Mouse (Mus musculus): ENCODE results near the gene Slc17a9.

Gene Slc17a9

GRCm38 (mm10) chr2:180724585-180725413 is at the start of gene Slc17a9:
TSS of gene Slc17a9 (plus strand) at chr2:180725263.
- DNase-seq (ENCODE audit: low read depth), result peak; percentile 80

- DNase-seq (ENCODE audit: low read depth), result no peak
Observed at GRCm38 (mm10) chr2:180676706-180677105, 48.4 kb upstream of the Slc17a9 start.

- DNase-seq (ENCODE audit: low read depth), result peak; percentile 87
Observed at GRCm38 (mm10) chr2:180678609-180679140, 46.4 kb upstream of the Slc17a9 start.

GRCm38 (mm10) chr2:180681225-180681624 is 43.8 kb upstream of the Slc17a9 start:
- no peak for DNase-seq (ENCODE audit: low read depth)

- no peak for DNase-seq (ENCODE audit: low read depth)
Observed at GRCm38 (mm10) chr2:180683524-180683923, 41.5 kb upstream of the Slc17a9 start.

GRCm38 (mm10) chr2:180684031-180684430 is 41.0 kb upstream of the Slc17a9 start:
- DNase-seq (ENCODE audit: low read depth), result no peak

- no peak for DNase-seq (ENCODE audit: low read depth)
Observed at GRCm38 (mm10) chr2:180689841-180690240, 35.2 kb upstream of the Slc17a9 start.

- DNase-seq (ENCODE audit: low read depth), result no peak
Observed at GRCm38 (mm10) chr2:180692630-180693029, 32.4 kb upstream of the Slc17a9 start.

- no peak for DNase-seq (ENCODE audit: low read depth)
Observed at GRCm38 (mm10) chr2:180695176-180695575, 29.9 kb upstream of the Slc17a9 start.

GRCm38 (mm10) chr2:180700457-180700856 is 24.6 kb upstream of the Slc17a9 start:
- no peak for DNase-seq (ENCODE audit: low read depth)

GRCm38 (mm10) chr2:180701053-180701766 is 23.9 kb upstream of the Slc17a9 start:
- DNase-seq (ENCODE audit: low read depth), result peak; percentile 47

- DNase-seq (ENCODE audit: low read depth), result peak; percentile 94
Observed at GRCm38 (mm10) chr2:180701767-180702621, 23.1 kb upstream of the Slc17a9 start.

- DNase-seq (ENCODE audit: low read depth), result no peak
Observed at GRCm38 (mm10) chr2:180702701-180703149, 22.3 kb upstream of the Slc17a9 start.

GRCm38 (mm10) chr2:180703175-180703574 is 21.9 kb upstream of the Slc17a9 start:
- no peak for DNase-seq (ENCODE audit: low read depth)

GRCm38 (mm10) chr2:180703645-180704359 is 21.3 kb upstream of the Slc17a9 start:
- DNase-seq (ENCODE audit: low read depth), result no peak

- DNase-seq (ENCODE audit: low read depth), result no peak
Observed at GRCm38 (mm10) chr2:180704591-180704990, 20.5 kb upstream of the Slc17a9 start.

GRCm38 (mm10) chr2:180705066-180705465 is 20.0 kb upstream of the Slc17a9 start:
- DNase-seq (ENCODE audit: low read depth), result no peak

- no peak for DNase-seq (ENCODE audit: low read depth)
Observed at GRCm38 (mm10) chr2:180705975-180706374, 19.1 kb upstream of the Slc17a9 start.

GRCm38 (mm10) chr2:180709023-180709922 is 15.8 kb upstream of the Slc17a9 start:
- peak; percentile 43 for DNase-seq (ENCODE audit: low read depth)

GRCm38 (mm10) chr2:180709923-180710272 is 15.2 kb upstream of the Slc17a9 start, which contains the start of the genes Dido1 and Gid8:
TSS of gene Dido1 (minus strand) at chr2:180709999.
TSS of gene Gid8 (plus strand) at chr2:180710117.
- DNase-seq (ENCODE audit: low read depth), result peak; percentile 99

Measured in induced T-regulatory cell, adult 2 months (primary cell).